Comparison of ENCODE assay signal across 25 mouse cellular contexts in the genomic region with DNA sequence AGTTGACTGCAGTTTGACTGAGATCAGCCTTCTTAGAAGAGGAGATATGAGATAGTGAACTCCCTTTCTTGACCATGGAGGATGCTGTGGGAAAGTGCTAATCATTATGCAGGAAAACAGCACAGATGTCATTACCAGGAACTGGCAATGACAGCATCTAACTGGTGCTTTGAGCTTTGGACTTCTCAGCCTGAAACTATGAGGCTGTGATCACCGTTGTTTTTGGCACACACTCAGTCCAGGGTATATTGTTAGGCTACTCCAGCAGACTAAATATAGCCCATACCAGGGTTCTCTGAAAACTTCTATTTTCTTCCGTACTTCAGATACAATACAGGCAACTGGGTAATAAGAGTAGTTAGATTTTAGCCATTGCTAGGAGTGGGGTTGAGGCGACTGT.
"Had no signal": no experiment of that assay in that cellular context is flagged by ENCODE, and none has a peak within 500 bp of the region (broad histone marks: within the 10 kb centered on the region; RNA-seq: fewer than 3 reads in every experiment).

No protein-coding gene starts in this region.

- H3K27me3 ChIP-seq: heart, embryonic 12.5 days; heart, embryonic 15.5 days; hindbrain, embryonic 12.5 days; intestine, embryonic 15.5 days; limb, embryonic 12.5 days had no signal

- H3K4me3 ChIP-seq: gastrocnemius, adult 2 months; heart, adult 2 months; heart, embryonic 12.5 days; heart, embryonic 15.5 days; hindbrain, embryonic 10.5 days; hindbrain, embryonic 12.5 days; intestine, embryonic 15.5 days; layer of hippocampus, adult 2 months; left cerebral cortex, adult 2 months; limb, embryonic 10.5 days; limb, embryonic 12.5 days had no signal

- H3K4me2 ChIP-seq: heart, embryonic 12.5 days; heart, embryonic 15.5 days; hindbrain, embryonic 12.5 days; hindbrain, embryonic 14.5 days; intestine, embryonic 15.5 days; limb, embryonic 12.5 days; liver, embryonic 11.5 days had no signal

- ATAC-seq: forebrain, embryonic 16.5 days; hindbrain, embryonic 16.5 days; inflammation-experienced regulatory T-cells, adult 6 months; intestine, embryonic 15.5 days; intestine, postnatal 0 days had no signal

- H3K9me3 ChIP-seq: heart, embryonic 12.5 days; heart, embryonic 15.5 days; hindbrain, embryonic 10.5 days; hindbrain, embryonic 12.5 days; intestine, embryonic 15.5 days; limb, embryonic 10.5 days; limb, embryonic 12.5 days had no signal

- H3K27ac ChIP-seq: gastrocnemius, adult 2 months; heart, adult 2 months; heart, embryonic 15.5 days; hindbrain, embryonic 10.5 days; hindbrain, embryonic 12.5 days; hindbrain, embryonic 14.5 days; intestine, embryonic 15.5 days; layer of hippocampus, adult 2 months; left cerebral cortex, adult 2 months; limb, embryonic 10.5 days; limb, embryonic 12.5 days; liver, embryonic 14.5 days had no signal

- H3K9ac ChIP-seq: heart, embryonic 12.5 days; heart, embryonic 15.5 days; hindbrain, embryonic 12.5 days; hindbrain, embryonic 14.5 days; intestine, embryonic 15.5 days; limb, embryonic 12.5 days; liver, embryonic 14.5 days had no signal

- DNase-seq: gastrocnemius, adult 2 months; gastrocnemius, postnatal 10 days; gastrocnemius, postnatal 25 days; heart, adult 2 months; heart, postnatal 14 days; heart, postnatal 4 days; kidney, adult 18-20 months; kidney, adult 9 months; kidney, postnatal 10 days had no signal

- H3K4me1 ChIP-seq: heart, embryonic 15.5 days; hindbrain, embryonic 10.5 days; hindbrain, embryonic 12.5 days; intestine, embryonic 15.5 days; limb, embryonic 10.5 days; limb, embryonic 12.5 days had no signal

- H3K36me3 ChIP-seq: heart, embryonic 12.5 days; heart, embryonic 15.5 days; hindbrain, embryonic 10.5 days; hindbrain, embryonic 12.5 days; intestine, embryonic 15.5 days; limb, embryonic 10.5 days; limb, embryonic 12.5 days had no signal
